Mouse (Mus musculus) duodenum, adult 2 months (tissue): Measurements from ENCODE around the gene Nedd4. TPM values are rescaled to one million over a fixed set of nuclear protein-coding genes. Genes with fewer than 3 reads are reported as not detected.

Experiments
- polyA plus RNA-seq: library from polyadenylated mRNA; depleted of rRNA; stranded (reverse); fragments of >200 nt; gene quantifications from 2 replicates; pipeline ENCODE4 v1.2.3, GENCODE M21; 2012; ENCODE audit warnings: low replicate concordance; rRNA removed

Nedd4 gene
- 9.0 and 48.0 TPM in 2 replicates for polyA plus RNA-seq

DNA sequence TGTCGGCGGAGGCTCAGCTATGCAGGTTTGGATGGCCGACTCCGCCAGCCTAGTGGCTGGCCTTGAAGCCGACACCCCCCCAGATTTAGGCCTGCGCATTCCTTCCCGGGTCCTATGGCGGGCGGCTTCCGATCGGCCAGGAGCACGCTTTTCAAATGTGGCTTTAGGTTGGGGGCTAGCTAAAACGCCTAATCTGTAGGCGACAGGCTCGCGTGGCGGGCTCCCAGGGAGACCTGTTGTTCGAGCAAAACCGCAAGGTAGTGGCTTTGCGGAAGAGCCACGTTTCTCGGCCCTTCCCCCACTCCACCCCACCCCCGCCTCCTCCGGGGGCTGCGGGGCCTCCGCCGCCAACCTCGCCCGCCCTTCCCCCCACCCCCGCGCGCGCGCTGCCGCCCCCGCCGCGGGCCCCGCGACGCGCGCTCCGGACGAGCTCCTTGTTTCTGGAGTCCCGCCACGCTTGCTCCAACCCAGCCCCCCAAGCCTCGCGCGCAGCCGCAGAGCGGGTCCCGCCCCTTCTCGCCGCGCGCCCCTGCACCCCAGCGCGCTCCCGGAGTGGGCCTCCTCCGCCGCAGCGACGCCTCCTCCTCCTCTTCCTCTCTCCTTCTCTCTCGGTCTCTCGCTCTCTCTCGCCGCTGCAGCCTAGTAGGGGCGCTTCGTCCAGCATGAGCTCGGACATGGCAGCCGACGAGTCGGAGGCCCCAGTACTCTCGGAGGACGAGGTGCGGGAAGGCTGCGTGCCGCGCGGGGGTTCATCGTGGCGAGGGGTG lies at the start of gene Nedd4:
Nedd4 (plus strand) TSS at position 452 of the 767 bp plus-strand sequence.

Other genes with a start within 250 kb of the Nedd4 start
- 0.05 and 0.14 TPM in 2 replicates for gene Mns1, start 224.3 kb upstream of the Nedd4 start, polyA plus RNA-seq
- gene Tex9, start 170.1 kb upstream of the Nedd4 start, polyA plus RNA-seq = 0.26 and 0.28 TPM in 2 replicates
- gene Rfx7, start 130.1 kb upstream of the Nedd4 start, polyA plus RNA-seq = 1.3 and 2.7 TPM in 2 replicates
- gene Prtg, start 144.5 kb downstream of the Nedd4 start, polyA plus RNA-seq = 0.01 and 0.06 TPM in 2 replicates